Mouse (Mus musculus): ENCODE measurements around the gene Ank2. TPM values are rescaled to one million over a fixed set of nuclear protein-coding genes. Genes with fewer than 3 reads are reported as not detected.
A peak's percentile ranks its signal among the peaks of the same experiment; 100 is the strongest.

The Ank2 gene
- polyA plus RNA-seq (2015; fragmentation: Nextera tagmentation; extraction: Ambion mirVana), result 4.7 and 5.1 TPM in 2 replicates

GRCm38 (mm10) chr3:127498742-127499400 lies at the start of gene Ank2:
Ank2 (minus strand) TSS chr3:127499350.
- TF ChIP-seq EP300 (IDR thresholded peaks at IDR 0.05; ENCODE audit: low read depth), result no peak
- no peak for TF ChIP-seq CTCF (IDR thresholded peaks at IDR 0.05; ENCODE audit: low read depth)
- Histone ChIP-seq H3K9me3 (ENCODE audit: low read length) (no peaks in the 10 kb centered on the region), H3K4me2 (ENCODE audit: low read depth, low read length) (peak within 1 kb of the TSS; percentile 87), H3K36me3 (replicated peaks; ENCODE audit: insufficient read depth, low read length) (no peaks in the 10 kb centered on the region), H3K9ac (replicated peaks) (0 out of 2 replicates have a peak within 1 kb of the TSS, but pooled peaks have one; percentile 30), H3K4me3 (ENCODE audit: low read depth, low read length) (peak within 1 kb of the TSS; percentile 48), H3K4me1 (ENCODE audit: insufficient read depth) (peaks cover 13% of the 10 kb centered on the region), H3K27me3 (ENCODE audit: insufficient read depth, low read length) (peaks cover 26% of the 10 kb centered on the region), H3K27ac (ENCODE audit: low read depth) (no peak within 1 kb of the TSS)
- peak; percentile 44 for DNase-seq
- ATAC-seq, result peak; percentile 43
- under 1% methylated on average over 42 of the region's 62 CpGs for WGBS (ENCODE audit: insufficient replicate concordance)

- peaks cover 27% of the 10 kb centered on the region for H3K36me3 ChIP-seq (replicated peaks; ENCODE audit: insufficient read depth, low read length)
- no peaks in the 10 kb centered on the region for H3K9me3 ChIP-seq (ENCODE audit: low read length)
- DNase-seq, result peak; percentile 48
- WGBS (ENCODE audit: insufficient replicate concordance), result 58% methylated on average over 5 of the region's 5 CpGs
- TF ChIP-seq CTCF (IDR thresholded peaks at IDR 0.05; ENCODE audit: low read depth) (peak; percentile 64), EP300 (IDR thresholded peaks at IDR 0.05; ENCODE audit: low read depth) (no peak)
- H3K4me1 ChIP-seq (ENCODE audit: insufficient read depth), result peaks cover 3% of the 10 kb centered on the region; the same call in 1 of the 2 replicates
- no peak overlapping the region for H3K27ac ChIP-seq (ENCODE audit: low read depth)
- no peak for ATAC-seq
- no peaks in the 10 kb centered on the region for H3K27me3 ChIP-seq (ENCODE audit: insufficient read depth, low read length)
- no peak overlapping the region for H3K4me3 ChIP-seq (ENCODE audit: low read depth, low read length)
- no peak overlapping the region for H3K4me2 ChIP-seq (ENCODE audit: low read depth, low read length)
- H3K9ac ChIP-seq (replicated peaks), result no peak overlapping the region
These were observed 48.7 kb upstream of the Ank2 start for GRCm38 (mm10) chr3:127547882-127548281.

GRCm38 (mm10) chr3:127544610-127545121 lies 45.5 kb upstream of the Ank2 start:
- H3K36me3 ChIP-seq (replicated peaks; ENCODE audit: insufficient read depth, low read length), result peaks cover 34% of the 10 kb centered on the region

GRCm38 (mm10) chr3:127543976-127544375 lies 44.8 kb upstream of the Ank2 start:
- no peak overlapping the region for H3K4me2 ChIP-seq (ENCODE audit: low read depth, low read length)
- no peak for ATAC-seq

More at GRCm38 (mm10) chr3:127544610-127545121, 45.5 kb upstream of the Ank2 start:
- WGBS (ENCODE audit: insufficient replicate concordance), result 63% methylated on average over 5 of the region's 5 CpGs
- H3K4me1 ChIP-seq (ENCODE audit: insufficient read depth), result no peaks in the 10 kb centered on the region
- H3K27me3 ChIP-seq (ENCODE audit: insufficient read depth, low read length), result no peaks in the 10 kb centered on the region
- DNase-seq (no peak), ATAC-seq (no peak)
- no peak overlapping the region for H3K4me2 ChIP-seq (ENCODE audit: low read depth, low read length)
- no peaks in the 10 kb centered on the region for H3K9me3 ChIP-seq (ENCODE audit: low read length)
- no peak overlapping the region for H3K4me3 ChIP-seq (ENCODE audit: low read depth, low read length)
- TF ChIP-seq EP300 (IDR thresholded peaks at IDR 0.05; ENCODE audit: low read depth) (no peak), CTCF (IDR thresholded peaks at IDR 0.05; ENCODE audit: low read depth) (no peak)
- no peak overlapping the region for H3K27ac ChIP-seq (ENCODE audit: low read depth)
- H3K9ac ChIP-seq (replicated peaks), result no peak overlapping the region

GRCm38 (mm10) chr3:127539193-127539592 lies 40.0 kb upstream of the Ank2 start:
- H3K27ac ChIP-seq (ENCODE audit: low read depth), result no peak overlapping the region
- peaks cover 25% of the 10 kb centered on the region for H3K36me3 ChIP-seq (replicated peaks; ENCODE audit: insufficient read depth, low read length)
- H3K27me3 ChIP-seq (ENCODE audit: insufficient read depth, low read length), result no peaks in the 10 kb centered on the region
- TF ChIP-seq EP300 (IDR thresholded peaks at IDR 0.05; ENCODE audit: low read depth), result no peak
- TF ChIP-seq CTCF (IDR thresholded peaks at IDR 0.05; ENCODE audit: low read depth), result no peak
- H3K4me1 ChIP-seq (ENCODE audit: insufficient read depth), result no peaks in the 10 kb centered on the region
- no peak overlapping the region for H3K4me2 ChIP-seq (ENCODE audit: low read depth, low read length)
- WGBS (ENCODE audit: insufficient replicate concordance), result 79% methylated on average over 6 of the region's 6 CpGs
- DNase-seq, result no peak
- no peak overlapping the region for H3K4me3 ChIP-seq (ENCODE audit: low read depth, low read length)
- no peak for ATAC-seq
- H3K9me3 ChIP-seq (ENCODE audit: low read length), result no peaks in the 10 kb centered on the region
- H3K9ac ChIP-seq (replicated peaks), result no peak overlapping the region

More at GRCm38 (mm10) chr3:127543976-127544375, 44.8 kb upstream of the Ank2 start:
- Histone ChIP-seq H3K9ac (replicated peaks) (no peak overlapping the region), H3K4me3 (ENCODE audit: low read depth, low read length) (no peak overlapping the region), H3K9me3 (ENCODE audit: low read length) (no peaks in the 10 kb centered on the region), H3K4me1 (ENCODE audit: insufficient read depth) (no peaks in the 10 kb centered on the region), H3K27me3 (ENCODE audit: insufficient read depth, low read length) (no peaks in the 10 kb centered on the region), H3K27ac (ENCODE audit: low read depth) (no peak overlapping the region), H3K36me3 (replicated peaks; ENCODE audit: insufficient read depth, low read length) (peaks cover 34% of the 10 kb centered on the region)
- no peak for DNase-seq
- TF ChIP-seq EP300 (IDR thresholded peaks at IDR 0.05; ENCODE audit: low read depth) (no peak), CTCF (IDR thresholded peaks at IDR 0.05; ENCODE audit: low read depth) (no peak)
- 84% methylated on average over 4 of the region's 4 CpGs for WGBS (ENCODE audit: insufficient replicate concordance)

GRCm38 (mm10) chr3:127530293-127530692 lies 31.1 kb upstream of the Ank2 start:
- Histone ChIP-seq H3K4me2 (ENCODE audit: low read depth, low read length) (no peak overlapping the region), H3K27ac (ENCODE audit: low read depth) (no peak overlapping the region), H3K9ac (replicated peaks) (no peak overlapping the region), H3K9me3 (ENCODE audit: low read length) (no peaks in the 10 kb centered on the region), H3K36me3 (replicated peaks; ENCODE audit: insufficient read depth, low read length) (no peaks in the 10 kb centered on the region), H3K4me3 (ENCODE audit: low read depth, low read length) (no peak overlapping the region), H3K27me3 (ENCODE audit: insufficient read depth, low read length) (no peaks in the 10 kb centered on the region), H3K4me1 (ENCODE audit: insufficient read depth) (no peaks in the 10 kb centered on the region)
- no peak for TF ChIP-seq CTCF (IDR thresholded peaks at IDR 0.05; ENCODE audit: low read depth)
- no peak for TF ChIP-seq EP300 (IDR thresholded peaks at IDR 0.05; ENCODE audit: low read depth)
- ATAC-seq (no peak), DNase-seq (no peak)
- 29% methylated on average over 4 of the region's 4 CpGs for WGBS (ENCODE audit: insufficient replicate concordance)

Data from liver, postnatal 0 days (tissue).